Mouse (Mus musculus) neural tube, embryonic 13.5 days (tissue): ENCODE data around the gene Timm17b. TPM values are rescaled to one million over a fixed set of nuclear protein-coding genes. Genes with fewer than 3 reads are reported as not detected.
A peak's percentile ranks its signal among the peaks of the same experiment; 100 is the strongest.
"Not testable (repeated sequence)": the region's sequence is repeated elsewhere in the genome, so short reads cannot be mapped to it uniquely, and the experiment has no call there.

Experiments
- ATAC-seq: fragments of 200-750 bp; cut with Nextera tagmentation; 2 replicates; pipeline ENCODE4 v1.8.0; 2017; ENCODE audit warnings: low read depth, mild to moderate bottlenecking, moderate TSS enrichment, moderate library complexity
- H3K27ac ChIP-seq: fragments of 300-500 bp; sonication (generic); replicated peaks from 2 replicates; pipeline ENCODE4 v1.5.1; 2015; ENCODE audit warnings: moderate library complexity, mild to moderate bottlenecking, inconsistent platforms
- H3K27me3 ChIP-seq: fragments of 300-500 bp; sonication (generic); 2 replicates; pipeline ENCODE4 v1.6.1; 2015; ENCODE audit warnings: mild to moderate bottlenecking, inconsistent platforms
- H3K36me3 ChIP-seq: fragments of 300-500 bp; sonication (generic); 2 replicates; pipeline ENCODE4 v1.6.1; 2015; ENCODE audit warnings: mild to moderate bottlenecking, inconsistent platforms
- H3K4me1 ChIP-seq: fragments of 300-500 bp; sonication (generic); replicated peaks from 2 replicates; pipeline ENCODE4 v1.6.1; 2015; ENCODE audit warnings: inconsistent platforms
- H3K4me2 ChIP-seq: fragments of 300-500 bp; sonication (generic); 2 replicates; pipeline ENCODE4 v1.6.1; 2015; ENCODE audit warnings: inconsistent platforms, mild to moderate bottlenecking, moderate library complexity
- H3K4me3 ChIP-seq: fragments of 300-500 bp; sonication (generic); 2 replicates; pipeline ENCODE4 v1.5.1; 2015; ENCODE audit warnings: mild to moderate bottlenecking, inconsistent platforms
- H3K9ac ChIP-seq: fragments of 300-500 bp; sonication (generic); 2 replicates; pipeline ENCODE4 v1.6.1; 2015; ENCODE audit warnings: moderate library complexity, mild to moderate bottlenecking, inconsistent platforms
- H3K9me3 ChIP-seq: fragments of 300-500 bp; sonication (generic); 2 replicates; pipeline ENCODE4 v1.6.1; 2016; ENCODE audit warnings: inconsistent platforms
- WGBS: fragments of 180-500 bp; shearing (Covaris S2); methylation state at CpG from one replicate; pipeline ENCODE4 v1.1.7; 2015; 5-methylcytosine and 5-hydroxymethylcytosine counted together
- polyA plus RNA-seq: library from polyadenylated mRNA; unstranded; fragments of >200 nt; fragmentation: Nextera tagmentation; extraction: Ambion mirVana; gene quantifications from 2 replicates; pipeline ENCODE4 v1.2.1, GENCODE M21; 2015

The Timm17b gene
- polyA plus RNA-seq, 1 experiment from 2014 or later: 160 TPM

DNA sequence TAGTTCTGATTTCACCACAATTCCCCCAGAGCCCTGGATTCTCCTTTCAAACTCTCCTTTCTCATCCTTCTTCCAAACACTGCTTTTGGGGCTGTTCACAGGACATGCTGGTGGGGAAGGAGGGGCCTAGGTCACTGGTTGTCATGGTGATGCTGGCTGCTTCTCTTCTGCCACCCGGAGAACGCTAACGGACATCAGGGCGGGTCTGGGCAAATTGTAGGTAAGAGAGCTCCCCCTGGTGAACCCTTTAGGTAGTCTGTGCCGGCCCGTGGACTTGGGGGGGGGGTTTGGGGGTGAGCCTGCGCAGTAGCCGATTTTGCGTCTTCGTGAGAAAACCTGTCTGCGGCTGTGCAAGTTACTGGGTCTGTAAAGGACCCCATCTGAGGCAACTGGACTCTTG lies 19.3 kb upstream of the Timm17b start:
- peak overlapping the region; percentile 82 for H3K4me2 ChIP-seq

GRCm38 (mm10) chrX:7883841-7884567 lies 15.2 kb upstream of the Timm17b start, which contains the start of gene Slc35a2:
Slc35a2 (plus strand) TSS chrX:7884028.
- Histone ChIP-seq H3K4me1 (peaks cover 23% of the 10 kb centered on the region), H3K9me3 (no peaks in the 10 kb centered on the region), H3K36me3 (peaks cover 11% of the 10 kb centered on the region; the same call in 1 of the 2 replicates), H3K27ac (peak within 1 kb of the TSS; percentile 84), H3K4me2 (peak within 1 kb of the TSS; percentile 65), H3K4me3 (peak within 1 kb of the TSS; percentile 56), H3K27me3 (no peaks in the 10 kb centered on the region), H3K9ac (peak within 1 kb of the TSS; percentile 67)
- 15% methylated on average over 49 of the region's 49 CpGs for WGBS
- peak; percentile 88 for ATAC-seq

More for the DNA sequence above, 19.3 kb upstream of the Timm17b start:
- Histone ChIP-seq H3K27ac (no peak overlapping the region), H3K9ac (0 out of 2 replicates have a peak overlapping the region, but pooled peaks have one; percentile 31), H3K9me3 (no peaks in the 10 kb centered on the region), H3K4me1 (peaks cover 24% of the 10 kb centered on the region), H3K4me3 (peak overlapping the region; percentile 53), H3K27me3 (no peaks in the 10 kb centered on the region), H3K36me3 (no peaks in the 10 kb centered on the region)
- WGBS: 10% methylated on average over 11 of the region's 11 CpGs
- peak; percentile 21; the same call in 1 of the 2 replicates for ATAC-seq

DNA sequence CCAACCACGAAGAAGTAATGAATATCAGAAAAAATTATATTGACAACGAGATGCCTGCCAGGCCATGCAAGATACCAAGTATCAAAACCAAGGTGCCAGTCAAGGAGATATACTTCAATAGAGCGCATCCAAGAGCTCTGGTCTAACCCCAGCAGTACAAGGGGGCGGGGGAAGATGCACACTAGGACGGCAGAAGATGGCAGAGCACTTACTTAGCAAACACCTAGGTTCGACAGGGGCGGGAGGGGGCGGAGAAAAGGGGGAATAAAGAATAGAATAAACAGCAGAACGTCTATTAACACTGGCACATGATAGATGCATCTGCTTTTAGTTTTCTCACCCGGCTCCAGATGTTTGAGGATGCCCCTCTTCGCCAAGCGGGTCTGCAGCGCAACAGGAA lies 946 bp upstream of the Timm17b start:
- Histone ChIP-seq H3K4me1 (peaks cover 16% of the 10 kb centered on the region), H3K9ac (peak overlapping the region; percentile 67), H3K9me3 (no peaks in the 10 kb centered on the region), H3K27ac (peak overlapping the region; percentile 89; the same call in 1 of the 2 replicates), H3K4me2 (peak overlapping the region; percentile 60), H3K4me3 (peak overlapping the region; percentile 52), H3K36me3 (peaks cover 27% of the 10 kb centered on the region), H3K27me3 (no peaks in the 10 kb centered on the region)
- no peak for ATAC-seq
- WGBS: 34% methylated on average over 13 of the region's 13 CpGs

DNA sequence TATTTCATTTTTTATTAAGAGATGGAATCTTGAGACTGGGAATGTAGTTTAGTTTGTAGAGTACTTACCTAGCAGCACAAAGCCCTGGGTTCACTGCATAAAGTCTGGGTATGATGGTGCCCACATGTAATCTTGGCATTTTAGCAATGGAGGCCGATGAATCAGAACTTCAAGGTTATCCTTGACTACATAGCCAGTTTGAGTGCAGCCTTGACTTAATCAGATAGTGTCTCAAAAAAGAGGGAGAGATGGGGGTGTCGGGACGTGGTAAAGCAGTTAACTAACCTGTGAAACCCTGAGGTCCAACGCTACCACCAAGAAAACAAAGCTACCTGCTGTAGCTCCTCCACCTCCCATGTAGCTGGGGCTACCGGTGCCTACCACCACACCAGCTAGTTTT lies 5.3 kb downstream of the Timm17b start:
- ATAC-seq: no peak
- Histone ChIP-seq H3K9ac (no peak overlapping the region), H3K4me3 (no peak overlapping the region), H3K36me3 (peaks cover 18% of the 10 kb centered on the region), H3K4me2 (no peak overlapping the region), H3K9me3 (no peaks in the 10 kb centered on the region), H3K27ac (no peak overlapping the region), H3K4me1 (peaks cover 7% of the 10 kb centered on the region; the same call in 1 of the 2 replicates), H3K27me3 (no peaks in the 10 kb centered on the region)
- 97% methylated on average over 5 of the region's 5 CpGs for WGBS

DNA sequence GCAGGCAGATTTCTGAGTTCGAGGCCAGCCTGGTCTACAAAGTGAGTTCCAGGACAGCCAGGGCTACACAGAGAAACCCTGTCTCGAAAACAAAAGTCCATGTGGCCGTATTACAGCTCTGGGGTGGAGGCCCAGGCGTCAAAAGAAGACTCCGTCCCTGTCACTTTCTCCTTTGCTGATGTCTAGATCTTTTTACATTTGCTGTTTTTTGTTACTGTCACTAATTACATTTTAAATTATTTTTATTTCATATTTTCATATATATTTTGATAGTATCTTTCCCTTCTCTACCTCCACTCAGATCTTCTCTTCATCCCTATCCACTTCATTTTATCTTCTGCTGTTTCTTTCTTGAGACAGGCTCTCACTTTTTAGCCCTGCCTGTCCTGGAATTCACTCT lies 8.6 kb downstream of the Timm17b start, which contains the start of gene Gm10491:
Gm10491 (minus strand) TSS at position 101 of the 400 bp plus-strand sequence.
- WGBS: 89% methylated on average over 5 of the region's 5 CpGs
- Histone ChIP-seq H3K27me3 (no peaks in the 10 kb centered on the region), H3K27ac (no peak within 1 kb of the TSS), H3K4me3 (no peak within 1 kb of the TSS), H3K4me2 (no peak within 1 kb of the TSS), H3K36me3 (peaks cover 18% of the 10 kb centered on the region), H3K9me3 (no peaks in the 10 kb centered on the region), H3K9ac (no peak within 1 kb of the TSS), H3K4me1 (no peaks in the 10 kb centered on the region)
- ATAC-seq: no peak

DNA sequence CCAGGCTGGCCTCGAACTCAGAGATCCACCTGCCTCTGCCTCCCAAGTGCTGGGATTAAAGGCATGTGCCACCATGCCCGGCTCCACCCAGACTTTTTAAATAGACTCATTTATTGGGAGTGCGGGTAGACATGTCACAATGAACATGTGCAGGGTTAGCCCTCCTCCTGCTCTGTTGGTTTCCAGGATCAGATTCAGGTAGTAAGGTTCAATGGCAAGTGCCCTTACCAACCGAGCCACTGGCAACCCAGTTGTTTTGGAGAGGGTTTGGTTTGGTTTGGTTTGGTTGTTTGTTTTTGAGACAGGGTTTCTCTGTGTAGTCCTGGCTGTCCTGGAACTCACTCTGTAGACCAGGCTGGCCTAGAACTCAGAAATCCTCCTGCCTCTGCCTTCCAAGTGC lies 10.1 kb downstream of the Timm17b start, which contains the start of gene Gm10490:
Gm10490 (plus strand) TSS at position 301 of the 400 bp plus-strand sequence.
- H3K4me2 ChIP-seq, H3K9ac ChIP-seq, H3K4me1 ChIP-seq, H3K27me3 ChIP-seq, ATAC-seq, H3K4me3 ChIP-seq, H3K27ac ChIP-seq, H3K9me3 ChIP-seq: not testable (repeated sequence)
- H3K36me3 ChIP-seq: peaks cover 18% of the 10 kb centered on the region
- WGBS: 90% methylated on average over 4 of the region's 4 CpGs

DNA sequence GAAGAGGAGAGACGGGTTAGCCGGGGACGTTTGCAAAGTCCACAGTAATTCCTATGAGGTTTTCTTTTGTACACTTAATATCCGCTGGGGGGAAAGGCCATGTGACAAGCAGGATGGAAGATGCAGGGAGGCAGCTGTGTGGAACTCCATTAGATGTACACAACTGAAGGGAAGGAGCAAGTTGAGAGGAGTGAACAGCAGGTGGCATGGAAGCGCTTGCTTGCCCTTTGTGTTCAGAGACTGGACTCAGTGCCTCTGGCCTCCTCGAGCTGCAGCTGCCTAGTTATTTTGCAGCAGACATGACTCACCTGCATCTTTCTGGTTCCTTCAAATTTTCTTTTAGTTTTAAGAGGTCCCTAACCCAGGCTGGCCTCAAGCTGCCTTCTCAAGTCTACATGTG lies 11.3 kb downstream of the Timm17b start:
- no peaks in the 10 kb centered on the region for H3K4me1 ChIP-seq

DNA sequence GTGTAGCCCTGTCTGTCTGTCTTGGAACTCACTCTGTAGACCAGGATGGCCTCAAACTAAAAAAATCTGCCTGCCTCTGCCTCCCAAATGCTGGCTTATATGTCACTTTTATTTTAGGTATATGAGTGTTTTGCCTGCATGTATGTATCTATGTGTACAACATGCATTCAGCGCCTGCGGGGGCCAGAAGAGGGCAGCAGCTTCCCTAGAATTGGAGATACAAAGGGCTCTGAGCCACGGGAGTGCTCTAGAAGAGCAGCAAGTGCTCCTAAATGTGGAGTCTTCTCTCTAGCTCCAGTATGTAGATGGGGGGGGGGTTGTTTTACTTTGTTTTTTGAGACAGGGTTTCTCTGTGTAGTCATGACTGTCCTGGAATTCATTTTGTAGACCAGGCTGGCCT lies 16.5 kb downstream of the Timm17b start:
- H3K4me2 ChIP-seq, H3K4me3 ChIP-seq, H3K9ac ChIP-seq, ATAC-seq, H3K36me3 ChIP-seq, H3K27ac ChIP-seq, H3K27me3 ChIP-seq, H3K9me3 ChIP-seq, H3K4me1 ChIP-seq: not testable (repeated sequence)
- WGBS: 32% methylated on average over 3 of the region's 3 CpGs

More for the DNA sequence above, 11.3 kb downstream of the Timm17b start:
- H3K9ac ChIP-seq: no peak overlapping the region
- H3K36me3 ChIP-seq: peaks cover 15% of the 10 kb centered on the region
- H3K27ac ChIP-seq: no peak overlapping the region
- H3K4me2 ChIP-seq: no peak overlapping the region
- no peak for ATAC-seq
- H3K9me3 ChIP-seq: no peaks in the 10 kb centered on the region
- H3K4me3 ChIP-seq: no peak overlapping the region
- H3K27me3 ChIP-seq: no peaks in the 10 kb centered on the region
- 53% methylated on average over 6 of the region's 6 CpGs for WGBS

DNA sequence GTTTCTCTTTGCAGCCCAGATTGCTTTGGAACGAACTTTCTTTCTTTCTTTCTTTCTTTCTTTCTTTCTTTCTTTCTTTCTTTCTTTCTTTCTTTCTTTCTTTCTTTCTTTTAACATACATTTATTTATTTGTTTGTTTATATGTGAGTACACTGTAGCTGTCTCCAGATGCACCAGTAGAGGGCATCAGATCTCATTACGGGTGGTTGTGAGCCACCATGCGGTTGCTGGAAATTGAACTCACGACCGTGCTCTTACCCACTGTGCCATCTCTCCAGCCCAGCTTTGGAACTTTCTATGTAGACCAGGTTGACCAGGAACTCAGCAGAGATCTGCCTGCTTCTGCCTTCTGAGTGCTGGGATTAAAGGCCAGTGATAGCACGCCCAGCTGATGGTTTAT lies 18.8 kb downstream of the Timm17b start:
- not testable (repeated sequence) for H3K27ac ChIP-seq, H3K36me3 ChIP-seq, H3K4me1 ChIP-seq, H3K27me3 ChIP-seq, H3K9ac ChIP-seq, H3K4me3 ChIP-seq, H3K4me2 ChIP-seq, H3K9me3 ChIP-seq, ATAC-seq
- 72% methylated on average over 6 of the region's 6 CpGs for WGBS

GRCm38 (mm10) chrX:7919601-7920383 lies 20.6 kb downstream of the Timm17b start, which contains the start of gene Pcsk1n:
Pcsk1n (plus strand) TSS chrX:7919822.
- ATAC-seq: peak; percentile 91
- 19% methylated on average over 34 of the region's 40 CpGs for WGBS
- H3K4me3 ChIP-seq: peak within 1 kb of the TSS; percentile 53
- H3K27me3 ChIP-seq: peaks cover 14% of the 10 kb centered on the region
- peak within 1 kb of the TSS; percentile 87 for H3K27ac ChIP-seq
- peak within 1 kb of the TSS; percentile 72 for H3K4me2 ChIP-seq
- no peaks in the 10 kb centered on the region for H3K9me3 ChIP-seq
- peaks cover 14% of the 10 kb centered on the region for H3K4me1 ChIP-seq
- H3K36me3 ChIP-seq: peaks cover 8% of the 10 kb centered on the region
- H3K9ac ChIP-seq: peak within 1 kb of the TSS; percentile 80

- H3K27me3 ChIP-seq: peaks cover 32% of the 10 kb centered on the region
- peaks cover 14% of the 10 kb centered on the region for H3K4me1 ChIP-seq
- peak overlapping the region; percentile 80 for H3K9ac ChIP-seq
- 0 out of 2 replicates have a peak, but pooled peaks have one; percentile 7 for ATAC-seq
- WGBS: 12% methylated on average over 44 of the region's 48 CpGs
- H3K4me2 ChIP-seq: peak overlapping the region; percentile 72
- peak overlapping the region; percentile 87 for H3K27ac ChIP-seq
- H3K9me3 ChIP-seq: no peaks in the 10 kb centered on the region
- peaks cover 8% of the 10 kb centered on the region for H3K36me3 ChIP-seq
- peak overlapping the region; percentile 53 for H3K4me3 ChIP-seq
These were observed 22.9 kb downstream of the Timm17b start for GRCm38 (mm10) chrX:7922032-7922431.

GRCm38 (mm10) chrX:7926266-7926665 lies 27.1 kb downstream of the Timm17b start:
- 75% methylated on average over 6 of the region's 6 CpGs for WGBS
- Histone ChIP-seq H3K4me1 (peaks cover 14% of the 10 kb centered on the region), H3K36me3 (peaks cover 27% of the 10 kb centered on the region), H3K9me3 (no peaks in the 10 kb centered on the region), H3K4me2 (no peak overlapping the region), H3K4me3 (no peak overlapping the region), H3K27me3 (peaks cover 55% of the 10 kb centered on the region), H3K27ac (no peak overlapping the region), H3K9ac (no peak overlapping the region)
- ATAC-seq: no peak
